Mouse (Mus musculus): ENCODE measurements around the gene Nr4a1.

The Nr4a1 gene

GRCm38 (mm10) chr15:101233183-101233582 is 20.9 kb upstream of the Nr4a1 start:
- no peak for DNase-seq (ENCODE audit: low read depth, low spot score)

GRCm38 (mm10) chr15:101233641-101234275 is 20.3 kb upstream of the Nr4a1 start:
- DNase-seq (ENCODE audit: low read depth, low spot score), result no peak

GRCm38 (mm10) chr15:101234611-101235341 is 19.3 kb upstream of the Nr4a1 start:
- DNase-seq (ENCODE audit: low read depth, low spot score), result no peak

- DNase-seq (ENCODE audit: low read depth, low spot score), result no peak
Measured at GRCm38 (mm10) chr15:101235342-101235698, 18.7 kb upstream of the Nr4a1 start.

- DNase-seq (ENCODE audit: low read depth, low spot score), result no peak
Measured at GRCm38 (mm10) chr15:101235728-101236327, 18.2 kb upstream of the Nr4a1 start.

GRCm38 (mm10) chr15:101236878-101237277 is 17.2 kb upstream of the Nr4a1 start:
- DNase-seq (ENCODE audit: low read depth, low spot score), result no peak

GRCm38 (mm10) chr15:101238885-101239511 is 15.1 kb upstream of the Nr4a1 start:
- DNase-seq (ENCODE audit: low read depth, low spot score), result no peak

GRCm38 (mm10) chr15:101239821-101240220 is 14.2 kb upstream of the Nr4a1 start:
- no peak for DNase-seq (ENCODE audit: low read depth, low spot score)

- no peak for DNase-seq (ENCODE audit: low read depth, low spot score)
Measured at GRCm38 (mm10) chr15:101240799-101241204, 13.3 kb upstream of the Nr4a1 start.

- DNase-seq (ENCODE audit: low read depth, low spot score), result no peak
Measured at GRCm38 (mm10) chr15:101241236-101241635, 12.8 kb upstream of the Nr4a1 start.

GRCm38 (mm10) chr15:101241853-101242252 is 12.2 kb upstream of the Nr4a1 start:
- no peak for DNase-seq (ENCODE audit: low read depth, low spot score)

GRCm38 (mm10) chr15:101242645-101243044 is 11.4 kb upstream of the Nr4a1 start:
- DNase-seq (ENCODE audit: low read depth, low spot score), result no peak

- DNase-seq (ENCODE audit: low read depth, low spot score), result no peak
Measured at GRCm38 (mm10) chr15:101244012-101244411, 10.1 kb upstream of the Nr4a1 start.

GRCm38 (mm10) chr15:101246231-101247154 is 7.6 kb upstream of the Nr4a1 start:
- DNase-seq (ENCODE audit: low read depth, low spot score), result peak; percentile 95

GRCm38 (mm10) chr15:101247155-101247498 is 6.9 kb upstream of the Nr4a1 start:
- DNase-seq (ENCODE audit: low read depth, low spot score), result no peak

GRCm38 (mm10) chr15:101248029-101248710 is 5.9 kb upstream of the Nr4a1 start:
- DNase-seq (ENCODE audit: low read depth, low spot score), result no peak

GRCm38 (mm10) chr15:101250220-101250800 is 3.8 kb upstream of the Nr4a1 start:
- DNase-seq (ENCODE audit: low read depth, low spot score), result no peak

- DNase-seq (ENCODE audit: low read depth, low spot score), result no peak
Measured at GRCm38 (mm10) chr15:101251930-101252329, 2.1 kb upstream of the Nr4a1 start.

- DNase-seq (ENCODE audit: low read depth, low spot score), result no peak
Measured at GRCm38 (mm10) chr15:101252614-101253013, 1.5 kb upstream of the Nr4a1 start.

- DNase-seq (ENCODE audit: low read depth, low spot score), result no peak
Measured at GRCm38 (mm10) chr15:101253563-101253885, 545 bp upstream of the Nr4a1 start.
